Mouse (Mus musculus) heart, embryonic 16.5 days (tissue): Measurements from ENCODE around the gene Rbmx. TPM values are rescaled to one million over a fixed set of nuclear protein-coding genes. Genes with fewer than 3 reads are reported as not detected.

Experiments used
- ATAC-seq: fragments of 200-750 bp; cut with Nextera tagmentation; replicated peaks from 2 replicates; pipeline ENCODE4 v1.8.0; 2017; ENCODE audit warnings: moderate number of reproducible peaks; ENCODE audit not compliant: insufficient read depth, low FRiP score; ENCODE audit errors: extremely low read depth
- H3K27ac ChIP-seq: fragments of 300-500 bp; sonication (generic); 2 replicates; pipeline ENCODE4 v1.5.1; 2014; ENCODE audit warnings: mild to moderate bottlenecking, low read length, control low read depth, moderate library complexity
- H3K27me3 ChIP-seq: fragments of 300-500 bp; sonication (generic); 2 replicates; pipeline ENCODE4 v1.6.1; 2014; ENCODE audit warnings: low read length, mixed read lengths; ENCODE audit not compliant: control insufficient read depth, insufficient read depth
- H3K36me3 ChIP-seq: fragments of 300-500 bp; sonication (generic); 2 replicates; pipeline ENCODE4 v1.6.1; 2014; ENCODE audit not compliant: control insufficient read depth, insufficient read depth
- H3K4me1 ChIP-seq: fragments of 300-500 bp; sonication (generic); 2 replicates; pipeline ENCODE4 v1.6.1; 2014; ENCODE audit warnings: low read length, mixed read lengths; ENCODE audit not compliant: control insufficient read depth, insufficient read depth
- H3K4me2 ChIP-seq: fragments of 300-500 bp; sonication (generic); 2 replicates; pipeline ENCODE4 v1.6.1; 2014; ENCODE audit warnings: low read depth, mild to moderate bottlenecking, control low read depth, low read length
- H3K4me3 ChIP-seq: fragments of 300-500 bp; sonication (generic); 2 replicates; pipeline ENCODE4 v1.5.1; 2014; ENCODE audit warnings: mild to moderate bottlenecking, control low read depth, low read length
- H3K9ac ChIP-seq: fragments of 300-500 bp; sonication (generic); 2 replicates; pipeline ENCODE4 v1.6.1; 2014; ENCODE audit warnings: low read length, control low read depth
- H3K9me3 ChIP-seq: fragments of 300-500 bp; sonication (generic); replicated peaks from 2 replicates; pipeline ENCODE4 v1.6.1; 2016; ENCODE audit warnings: low read length; ENCODE audit not compliant: control insufficient read depth
- WGBS: fragments of 180-500 bp; shearing (Covaris S2); extraction: QIAGEN DNeasy Blood & Tissue Kit; methylation state at CpG from one replicate; pipeline ENCODE4 v1.1.7; 2014; 5-methylcytosine and 5-hydroxymethylcytosine counted together
- polyA plus RNA-seq: library from polyadenylated mRNA; unstranded; fragments of >200 nt; fragmentation: Nextera tagmentation; extraction: Ambion mirVana; gene quantifications from 2 replicates; pipeline ENCODE4 v1.2.1, GENCODE M21; 2015

The Rbmx gene
- polyA plus RNA-seq, 1 experiment from 2014 or later: 87.3 TPM

- WGBS: 72% methylated on average over 3 of the region's 3 CpGs
- Histone ChIP-seq H3K9ac (no peak overlapping the region), H3K27ac (no peak overlapping the region), H3K9me3 (no peaks in the 10 kb centered on the region), H3K27me3 (no peaks in the 10 kb centered on the region), H3K4me2 (no peak overlapping the region), H3K4me1 (no peaks in the 10 kb centered on the region), H3K4me3 (no peak overlapping the region), H3K36me3 (peaks cover 22% of the 10 kb centered on the region)
- no peak for ATAC-seq
Observed at GRCm38 (mm10) chrX:57377096-57377495, 15.7 kb downstream of the Rbmx start.

GRCm38 (mm10) chrX:57374029-57374428 is 18.8 kb downstream of the Rbmx start:
- ATAC-seq: no peak

GRCm38 (mm10) chrX:57373543-57373942 is 19.3 kb downstream of the Rbmx start:
- no peak for ATAC-seq
- Histone ChIP-seq H3K9ac (no peak overlapping the region), H3K36me3 (peaks cover 8% of the 10 kb centered on the region), H3K4me2 (no peak overlapping the region), H3K4me1 (no peaks in the 10 kb centered on the region), H3K27me3 (no peaks in the 10 kb centered on the region), H3K27ac (no peak overlapping the region), H3K4me3 (no peak overlapping the region), H3K9me3 (no peaks in the 10 kb centered on the region)
- 87% methylated on average over 2 of the region's 2 CpGs for WGBS

More at GRCm38 (mm10) chrX:57374029-57374428, 18.8 kb downstream of the Rbmx start:
- H3K27ac ChIP-seq: no peak overlapping the region
- H3K4me1 ChIP-seq: no peaks in the 10 kb centered on the region
- H3K27me3 ChIP-seq: no peaks in the 10 kb centered on the region
- H3K9me3 ChIP-seq: no peaks in the 10 kb centered on the region
- 79% methylated on average over 2 of the region's 2 CpGs for WGBS
- H3K36me3 ChIP-seq: peaks cover 12% of the 10 kb centered on the region
- H3K4me3 ChIP-seq: no peak overlapping the region
- no peak overlapping the region for H3K9ac ChIP-seq
- no peak overlapping the region for H3K4me2 ChIP-seq

GRCm38 (mm10) chrX:57372965-57373364 is 19.9 kb downstream of the Rbmx start:
- WGBS: 64% methylated on average over 4 of the region's 4 CpGs
- ATAC-seq: no peak

GRCm38 (mm10) chrX:57364891-57365569 is 27.8 kb downstream of the Rbmx start:
- H3K27me3 ChIP-seq: no peaks in the 10 kb centered on the region
- ATAC-seq: no peak
- no peaks in the 10 kb centered on the region for H3K36me3 ChIP-seq
- no peak overlapping the region for H3K9ac ChIP-seq
- no peaks in the 10 kb centered on the region for H3K9me3 ChIP-seq
- no peak overlapping the region for H3K27ac ChIP-seq
- no peak overlapping the region for H3K4me2 ChIP-seq
- H3K4me1 ChIP-seq: no peaks in the 10 kb centered on the region
- WGBS: 64% methylated on average over 2 of the region's 2 CpGs
- no peak overlapping the region for H3K4me3 ChIP-seq

More at GRCm38 (mm10) chrX:57372965-57373364, 19.9 kb downstream of the Rbmx start:
- no peak overlapping the region for H3K9ac ChIP-seq
- H3K27me3 ChIP-seq: no peaks in the 10 kb centered on the region
- no peak overlapping the region for H3K4me3 ChIP-seq
- H3K27ac ChIP-seq: no peak overlapping the region
- H3K9me3 ChIP-seq: no peaks in the 10 kb centered on the region
- no peak overlapping the region for H3K4me2 ChIP-seq
- H3K36me3 ChIP-seq: peaks cover 6% of the 10 kb centered on the region; the same call in 1 of the 2 replicates
- no peaks in the 10 kb centered on the region for H3K4me1 ChIP-seq

GRCm38 (mm10) chrX:57359316-57359715 is 33.5 kb downstream of the Rbmx start:
- Histone ChIP-seq H3K4me1 (no peaks in the 10 kb centered on the region), H3K27me3 (no peaks in the 10 kb centered on the region), H3K9me3 (no peaks in the 10 kb centered on the region), H3K4me3 (no peak overlapping the region), H3K36me3 (no peaks in the 10 kb centered on the region), H3K27ac (no peak overlapping the region), H3K4me2 (no peak overlapping the region), H3K9ac (no peak overlapping the region)
- WGBS: 70% methylated on average over 1 of the region's 1 CpGs
- ATAC-seq: no peak

- no peaks in the 10 kb centered on the region for H3K36me3 ChIP-seq
- no peak overlapping the region; the same call in 1 of the 2 replicates for H3K27ac ChIP-seq
- no peak overlapping the region for H3K9ac ChIP-seq
- H3K27me3 ChIP-seq: no peaks in the 10 kb centered on the region
- peak overlapping the region; percentile 41 for H3K4me2 ChIP-seq
- no peak for ATAC-seq
- no peak overlapping the region for H3K4me3 ChIP-seq
- H3K9me3 ChIP-seq: no peaks in the 10 kb centered on the region
- 54% methylated on average over 4 of the region's 4 CpGs for WGBS
- peaks cover 5% of the 10 kb centered on the region; the same call in 1 of the 2 replicates for H3K4me1 ChIP-seq
Observed at GRCm38 (mm10) chrX:57339220-57339619, 53.6 kb downstream of the Rbmx start.

- H3K36me3 ChIP-seq: no peaks in the 10 kb centered on the region
- H3K9ac ChIP-seq: no peak within 1 kb of the TSS
- peak within 1 kb of the TSS; percentile 3; the same call in 1 of the 2 replicates for H3K4me3 ChIP-seq
- H3K27ac ChIP-seq: peak within 1 kb of the TSS; percentile 7; the same call in 1 of the 2 replicates
- no peaks in the 10 kb centered on the region for H3K9me3 ChIP-seq
- no peak for ATAC-seq
- WGBS: 42% methylated on average over 18 of the region's 18 CpGs
- no peaks in the 10 kb centered on the region for H3K27me3 ChIP-seq
- peaks cover 5% of the 10 kb centered on the region; the same call in 1 of the 2 replicates for H3K4me1 ChIP-seq
- peak within 1 kb of the TSS; percentile 41 for H3K4me2 ChIP-seq
Observed at GRCm38 (mm10) chrX:57338371-57339211, 54.2 kb downstream of the Rbmx start, which contains the start of gene Arhgef6. Gene Arhgef6 (minus strand): TSS chrX:57338729.

- Histone ChIP-seq H3K4me1 (peaks cover 5% of the 10 kb centered on the region; the same call in 1 of the 2 replicates), H3K27me3 (no peaks in the 10 kb centered on the region), H3K9me3 (no peaks in the 10 kb centered on the region), H3K9ac (no peak overlapping the region), H3K27ac (no peak overlapping the region), H3K36me3 (no peaks in the 10 kb centered on the region), H3K4me2 (no peak overlapping the region), H3K4me3 (no peak overlapping the region)
- ATAC-seq: no peak
Observed at GRCm38 (mm10) chrX:57337582-57337981, 55.3 kb downstream of the Rbmx start.
